Mouse (Mus musculus): ENCODE measurements around the gene Ppp1r12b. TPM values are rescaled to one million over a fixed set of nuclear protein-coding genes. Genes with fewer than 3 reads are reported as not detected.

The Ppp1r12b gene
- total and polyA plus RNA-seq, 3 experiments, result 0.64 to 1.8 (median 1.6) TPM

GRCm38 (mm10) chr1:134712781-134713299, 242.9 kb downstream of the Ppp1r12b start:
- Histone ChIP-seq H3K27ac (ENCODE audit: insufficient read depth, low read depth) (no peak overlapping the region), H3K9me3 (replicated peaks; ENCODE audit: low read length) (no peaks in the 10 kb centered on the region), H3K9ac (ENCODE audit: insufficient read depth, low read depth) (no peak overlapping the region), H3K79me2 (replicated peaks; ENCODE audit: control insufficient read depth, extremely low read depth, insufficient read depth, poor library complexity, severe bottlenecking) (no peaks in the 10 kb centered on the region), H3K27me3 (replicated peaks) (peaks cover 93% of the 10 kb centered on the region), H3K36me3 (replicated peaks in 1 of 2; ENCODE audit: control insufficient read depth in 1 of 2, insufficient read depth in 1 of 2, low read length in 1 of 2) (no peaks in the 10 kb centered on the region), H3K4me3 (replicated peaks in 1 of 3; ENCODE audit: low read depth in 2 of 3, low read length in 2 of 3, poor library complexity in 1 of 3) (no peak overlapping the region), H3K4me1 (ENCODE audit: control insufficient read depth in 1 of 2, insufficient read depth in 2 of 2) (peaks cover 9 to 25% of the 10 kb centered on the region in 2 experiments), H3K4me2 (ENCODE audit: insufficient read depth, low read depth, poor library complexity, severe bottlenecking) (no peak overlapping the region)
- no peak for TF ChIP-seq TCF12 (IDR thresholded peaks at IDR 0.05; ENCODE audit: low read depth, low read length)
- TF ChIP-seq MAFK (IDR thresholded peaks at IDR 0.05; ENCODE audit: insufficient replicate concordance, low read length), result peak; percentile 93
- in situ Hi-C loops (cut with MboI; ENCODE audit: low pct_ligation_motif_present, low pct_unique_long_range_greater_than_20kb, low sequenced_read_pairs) (no loop called here), dilution Hi-C loops (cut with MboI; ENCODE audit: extremely low pct_ligation_motif_present, extremely low pct_unique_long_range_greater_than_20kb, low sequenced_read_pairs) (no loop called here)
- DNase-seq (ENCODE audit: extremely low read depth), result no peak

- peaks cover 18 to 37% of the 10 kb centered on the region in 2 experiments for H3K4me1 ChIP-seq (ENCODE audit: control insufficient read depth in 1 of 2, insufficient read depth in 2 of 2)
- H3K9me3 ChIP-seq (replicated peaks; ENCODE audit: low read length), result no peaks in the 10 kb centered on the region
- DNase-seq (ENCODE audit: extremely low read depth), result no peak
- H3K36me3 ChIP-seq (replicated peaks in 1 of 2; ENCODE audit: control insufficient read depth in 1 of 2, insufficient read depth in 1 of 2, low read length in 1 of 2), result no peaks in the 10 kb centered on the region
- no peak overlapping the region for H3K4me3 ChIP-seq (replicated peaks in 1 of 3; ENCODE audit: low read depth in 2 of 3, low read length in 2 of 3, poor library complexity in 1 of 3)
- H3K27ac ChIP-seq (ENCODE audit: insufficient read depth, low read depth), result no peak overlapping the region
- H3K4me2 ChIP-seq (ENCODE audit: insufficient read depth, low read depth, poor library complexity, severe bottlenecking), result no peak overlapping the region
- H3K79me2 ChIP-seq (replicated peaks; ENCODE audit: control insufficient read depth, extremely low read depth, insufficient read depth, poor library complexity, severe bottlenecking), result no peaks in the 10 kb centered on the region
- TF ChIP-seq MAZ (IDR thresholded peaks at IDR 0.05; ENCODE audit: low read depth, low read length), result no peak
- TF ChIP-seq MAFK (IDR thresholded peaks at IDR 0.05; ENCODE audit: insufficient replicate concordance, low read length), result no peak
- TF ChIP-seq MYC (IDR thresholded peaks at IDR 0.05; ENCODE audit: low read depth, low read length), result no peak
- dilution Hi-C loops (cut with MboI; ENCODE audit: extremely low pct_ligation_motif_present, extremely low pct_unique_long_range_greater_than_20kb, low sequenced_read_pairs) (no loop called here), in situ Hi-C loops (cut with MboI; ENCODE audit: low pct_ligation_motif_present, low pct_unique_long_range_greater_than_20kb, low sequenced_read_pairs) (no loop called here)
- H3K27me3 ChIP-seq (replicated peaks), result peaks cover 95% of the 10 kb centered on the region
- no peak overlapping the region for H3K9ac ChIP-seq (ENCODE audit: insufficient read depth, low read depth)
Observed at GRCm38 (mm10) chr1:134711653-134712052, 244.1 kb downstream of the Ppp1r12b start.

- H3K27me3 ChIP-seq (replicated peaks), result peaks cover 96% of the 10 kb centered on the region
Observed at GRCm38 (mm10) chr1:134711061-134711460, 244.7 kb downstream of the Ppp1r12b start.

More at GRCm38 (mm10) chr1:134711061-134711460, 244.7 kb downstream of the Ppp1r12b start:
- no peak overlapping the region for H3K4me2 ChIP-seq (ENCODE audit: insufficient read depth, low read depth, poor library complexity, severe bottlenecking)
- H3K36me3 ChIP-seq (replicated peaks in 1 of 2; ENCODE audit: control insufficient read depth in 1 of 2, insufficient read depth in 1 of 2, low read length in 1 of 2), result no peaks in the 10 kb centered on the region
- no peak for DNase-seq (ENCODE audit: extremely low read depth)
- peaks cover 20 to 43% of the 10 kb centered on the region in 2 experiments for H3K4me1 ChIP-seq (ENCODE audit: control insufficient read depth in 1 of 2, insufficient read depth in 2 of 2)
- H3K79me2 ChIP-seq (replicated peaks; ENCODE audit: control insufficient read depth, extremely low read depth, insufficient read depth, poor library complexity, severe bottlenecking), result no peaks in the 10 kb centered on the region
- dilution Hi-C loops (cut with MboI; ENCODE audit: extremely low pct_ligation_motif_present, extremely low pct_unique_long_range_greater_than_20kb, low sequenced_read_pairs) (no loop called here), in situ Hi-C loops (cut with MboI; ENCODE audit: low pct_ligation_motif_present, low pct_unique_long_range_greater_than_20kb, low sequenced_read_pairs) (no loop called here)
- H3K9me3 ChIP-seq (replicated peaks; ENCODE audit: low read length), result no peaks in the 10 kb centered on the region
- H3K9ac ChIP-seq (ENCODE audit: insufficient read depth, low read depth), result no peak overlapping the region
- H3K4me3 ChIP-seq (replicated peaks in 1 of 3; ENCODE audit: low read depth in 2 of 3, low read length in 2 of 3, poor library complexity in 1 of 3), result no peak overlapping the region
- TF ChIP-seq RCOR1 (conservative IDR thresholded peaks at IDR 0.05; ENCODE audit: low read depth, low read length) (no peak), BHLHE40 (IDR thresholded peaks at IDR 0.05; ENCODE audit: low read depth, low read length) (0 out of 2 replicates have a peak, but pooled peaks have one; percentile 7), ELF1 (IDR thresholded peaks at IDR 0.05; ENCODE audit: low read depth, low read length) (no peak)
- H3K27ac ChIP-seq (ENCODE audit: insufficient read depth, low read depth), result no peak overlapping the region

Data from CH12.LX (cell line).